In the genomic region with DNA sequence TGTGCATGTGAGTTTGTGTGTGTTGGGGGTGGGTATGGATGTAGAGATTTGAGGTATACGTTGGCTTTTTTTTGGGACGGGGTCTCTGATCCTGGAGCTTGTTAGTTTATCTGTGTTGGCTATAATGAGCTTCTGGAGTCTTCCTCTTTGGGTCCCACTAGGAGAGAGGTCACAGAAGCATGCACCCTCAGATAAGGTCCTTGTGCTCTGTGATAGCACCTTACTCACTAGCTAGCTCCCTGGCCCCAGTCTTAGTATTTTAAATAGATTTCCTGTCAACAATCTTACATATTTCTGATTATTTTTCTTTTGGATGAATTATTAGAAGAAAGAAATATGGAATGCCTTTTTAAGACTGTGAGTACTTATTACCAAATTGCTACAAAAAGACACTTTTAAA, we compare ENCODE assay signal across 19 mouse cellular contexts.
"Had no signal": no experiment of that assay in that cellular context is flagged by ENCODE, and none has a peak within 500 bp of the region (broad histone marks: within the 10 kb centered on the region; RNA-seq: fewer than 3 reads in every experiment).

No protein-coding gene starts in this region.

- H3K9ac ChIP-seq: limb, embryonic 13.5 days; lung, embryonic 14.5 days; neural tube, embryonic 12.5 days; neural tube, embryonic 15.5 days; stomach, embryonic 15.5 days had no signal

- ATAC-seq: lung, postnatal 0 days had no signal

- H3K4me1 ChIP-seq: limb, embryonic 10.5 days; limb, embryonic 13.5 days; neural tube, embryonic 12.5 days; neural tube, embryonic 15.5 days; stomach, embryonic 15.5 days had no signal

- H3K4me2 ChIP-seq: limb, embryonic 13.5 days; lung, embryonic 14.5 days; midbrain, embryonic 11.5 days; neural tube, embryonic 12.5 days; neural tube, embryonic 15.5 days; stomach, embryonic 15.5 days had no signal

- H3K9me3 ChIP-seq: limb, embryonic 10.5 days; limb, embryonic 13.5 days; megakaryocyte, embryonic 14.5 days; neural tube, embryonic 12.5 days; neural tube, embryonic 15.5 days; stomach, embryonic 15.5 days had no signal

- H3K27me3 ChIP-seq: limb, embryonic 13.5 days; megakaryocyte, embryonic 14.5 days; neural tube, embryonic 12.5 days; neural tube, embryonic 15.5 days; stomach, embryonic 15.5 days had no signal

- H3K27ac ChIP-seq: kidney, postnatal 0 days; layer of hippocampus, adult 2 months; limb, embryonic 10.5 days; limb, embryonic 13.5 days; macrophage; neural tube, embryonic 12.5 days; neural tube, embryonic 15.5 days; stomach, embryonic 15.5 days had no signal

- DNase-seq: kidney, postnatal 25 days; layer of hippocampus, adult 9-11 months; lung, embryonic 14.5 days; midbrain, embryonic 14.5 days; right cerebral cortex, adult 18-20 months; right cerebral cortex, postnatal 14 days; right cerebral cortex, postnatal 4 days; thymus, postnatal 25 days had no signal

- H3K4me3 ChIP-seq: layer of hippocampus, adult 2 months; limb, embryonic 10.5 days; limb, embryonic 13.5 days; megakaryocyte, embryonic 14.5 days; neural tube, embryonic 12.5 days; neural tube, embryonic 15.5 days; stomach, embryonic 15.5 days had no signal
